Mouse (Mus musculus) kidney, postnatal 25 days (tissue): Measurements from ENCODE around the gene Npas2.

Source experiments
- DNase-seq, 2 experiments: peaks; one replicate each; pipeline ENCODE4 v3.0.0; 2021; ENCODE audit warnings: mixed read lengths in 2 of 2

Npas2 gene

DNA sequence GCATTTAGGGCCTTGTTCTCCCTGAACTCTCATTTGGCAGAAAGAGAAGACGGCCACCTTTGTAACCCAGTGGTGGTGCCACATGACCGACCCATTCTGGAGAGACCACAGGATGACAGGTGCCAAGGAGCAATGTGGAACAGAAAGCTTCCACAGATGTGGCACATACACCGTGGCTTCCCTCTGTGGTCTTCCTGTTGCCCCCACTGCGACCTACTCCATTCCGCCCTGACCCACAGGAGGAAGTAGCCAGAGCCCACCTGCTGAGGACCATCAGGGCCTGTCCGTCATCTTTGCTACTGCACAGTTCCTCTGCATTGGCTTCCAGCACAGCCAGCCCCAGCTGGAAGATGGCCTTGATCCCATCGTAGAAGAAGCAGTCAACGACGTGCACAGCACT lies 187.5 kb downstream of the Npas2 start:
- no peak for DNase-seq

DNA sequence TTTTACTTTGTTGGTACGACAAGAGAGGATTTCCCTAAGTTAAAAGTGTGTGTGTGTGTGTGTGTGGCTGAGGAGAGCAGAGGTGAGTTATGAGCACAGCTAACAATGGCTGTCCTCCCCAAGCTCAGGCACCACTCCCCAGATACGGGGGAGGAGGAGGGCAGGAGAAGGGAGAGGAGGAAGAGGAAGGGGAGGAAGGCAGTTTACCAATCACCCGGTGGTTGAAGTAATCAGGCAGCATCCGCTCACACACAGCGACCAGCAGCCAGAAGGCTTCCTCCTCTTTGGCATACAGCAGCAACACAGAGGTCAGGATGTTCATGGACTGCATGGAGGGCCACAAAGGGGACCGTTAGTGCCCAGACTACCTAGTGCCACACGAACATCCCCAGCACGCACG lies 191.4 kb downstream of the Npas2 start:
- no peak for DNase-seq

DNA sequence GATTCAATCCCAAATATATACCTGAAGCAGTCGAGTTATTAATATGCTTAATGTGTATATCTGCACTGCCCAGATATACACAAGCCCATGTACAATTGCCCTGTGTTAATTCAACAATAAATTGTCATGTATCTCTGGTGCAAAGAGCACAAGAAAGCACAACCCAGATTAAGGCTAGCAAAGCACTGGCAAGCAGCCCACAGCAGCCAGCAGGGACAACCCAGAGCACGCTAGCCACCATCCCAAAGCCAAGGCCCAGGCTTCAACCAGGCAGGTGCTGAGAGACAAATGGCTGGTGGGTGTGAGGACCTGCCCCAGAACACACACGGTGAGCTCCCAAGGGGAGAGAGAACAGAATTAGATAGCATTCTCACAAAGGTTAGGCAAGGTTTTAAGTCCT lies 192.9 kb downstream of the Npas2 start:
- DNase-seq, result no peak

DNA sequence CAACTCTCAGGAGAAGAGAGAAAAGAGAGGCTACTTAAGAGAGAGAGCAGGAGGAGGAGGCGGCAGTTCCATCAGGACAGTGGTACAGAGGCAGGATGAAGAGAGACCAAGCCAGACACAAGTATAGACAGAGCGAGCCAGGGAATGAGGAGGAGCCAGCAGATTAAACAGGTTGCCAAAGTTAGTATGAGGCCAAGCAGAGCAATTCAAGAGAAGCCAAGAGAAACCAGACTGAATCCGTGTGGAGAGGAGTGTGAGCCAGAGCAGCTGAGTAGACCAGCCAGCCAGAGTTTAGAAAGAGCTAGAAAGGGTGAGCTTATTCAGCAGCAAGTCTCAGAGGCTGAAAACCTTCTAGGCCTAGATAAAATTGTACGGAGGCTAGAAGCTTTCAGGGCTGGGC lies 194.0 kb downstream of the Npas2 start:
- DNase-seq, result no peak

DNA sequence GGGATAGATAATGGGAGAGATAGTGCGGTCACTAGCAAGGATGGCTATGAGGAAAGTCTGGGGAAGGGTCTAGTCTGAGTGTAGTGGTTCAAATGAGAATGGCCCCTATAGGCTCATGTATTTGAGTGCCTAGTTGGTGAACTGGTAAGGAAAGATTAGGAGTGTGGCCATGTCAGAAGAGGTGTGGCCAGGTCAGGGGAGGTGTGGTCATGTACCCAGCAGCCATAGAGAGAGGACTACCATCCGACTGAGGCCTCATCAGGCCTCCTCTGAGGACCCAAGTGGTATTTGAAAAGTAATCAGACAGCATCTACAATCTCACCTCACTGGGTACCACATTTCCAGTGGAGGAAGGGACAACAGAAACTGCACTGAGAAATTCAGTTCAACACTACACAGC lies 194.6 kb downstream of the Npas2 start:
- no peak for DNase-seq

DNA sequence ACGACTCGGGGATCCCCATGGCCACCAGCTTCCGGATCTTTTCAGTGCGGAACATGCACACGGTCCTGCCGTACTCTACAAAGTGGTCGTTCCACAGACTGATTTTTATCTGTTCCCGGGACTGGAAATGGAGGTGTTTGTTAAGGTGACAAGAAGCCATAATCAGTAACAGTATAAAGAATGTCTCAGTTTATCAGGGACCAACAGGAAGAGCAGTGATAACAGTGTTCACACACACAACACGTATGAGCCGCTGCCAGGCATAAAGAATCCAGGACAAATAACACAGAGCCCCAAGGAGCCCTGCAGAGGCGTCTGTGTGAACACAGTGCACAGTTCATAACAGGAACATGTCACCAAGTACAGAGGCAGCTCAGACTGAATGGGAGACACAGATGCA lies 195.8 kb downstream of the Npas2 start:
- no peak for DNase-seq

DNA sequence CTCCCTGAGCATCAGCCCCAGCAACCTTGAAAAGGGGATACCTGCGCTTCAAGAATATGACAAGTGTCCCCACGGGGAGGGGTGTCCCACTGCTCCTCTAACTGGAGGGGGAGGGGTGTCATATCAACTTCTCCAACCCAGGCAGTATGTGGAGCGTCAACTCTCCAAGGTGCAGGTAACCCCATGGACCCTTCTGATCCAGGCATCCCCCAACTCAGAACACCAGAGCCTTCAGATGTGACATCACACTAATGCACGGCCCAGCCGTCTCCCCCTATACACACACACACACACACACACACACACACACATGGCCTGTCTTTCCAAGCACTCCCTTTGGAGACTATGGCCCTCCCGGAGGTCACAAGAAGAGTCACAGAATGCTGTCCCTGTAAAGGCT lies 198.1 kb downstream of the Npas2 start:
- DNase-seq, result no peak

DNA sequence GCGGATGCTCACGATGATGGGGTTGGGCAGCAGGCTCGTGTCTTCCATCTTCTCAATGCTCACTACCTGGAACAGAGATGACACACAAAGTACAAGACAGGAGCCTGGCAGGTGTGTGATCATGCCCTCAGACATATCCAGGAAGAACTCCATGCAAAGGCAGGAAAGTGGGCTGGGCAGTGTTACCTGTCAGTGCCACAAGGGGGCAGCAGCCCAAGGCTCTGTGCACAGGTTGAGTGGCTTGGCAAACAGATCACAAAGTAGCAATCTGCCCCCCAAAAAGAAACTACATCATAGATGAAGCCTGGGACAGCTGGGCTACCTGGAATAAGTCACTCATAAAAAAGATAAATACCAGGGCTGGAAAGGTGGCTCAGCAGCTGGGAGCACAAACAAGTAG lies 198.7 kb downstream of the Npas2 start:
- peak; percentile 74 to 81 for DNase-seq

DNA sequence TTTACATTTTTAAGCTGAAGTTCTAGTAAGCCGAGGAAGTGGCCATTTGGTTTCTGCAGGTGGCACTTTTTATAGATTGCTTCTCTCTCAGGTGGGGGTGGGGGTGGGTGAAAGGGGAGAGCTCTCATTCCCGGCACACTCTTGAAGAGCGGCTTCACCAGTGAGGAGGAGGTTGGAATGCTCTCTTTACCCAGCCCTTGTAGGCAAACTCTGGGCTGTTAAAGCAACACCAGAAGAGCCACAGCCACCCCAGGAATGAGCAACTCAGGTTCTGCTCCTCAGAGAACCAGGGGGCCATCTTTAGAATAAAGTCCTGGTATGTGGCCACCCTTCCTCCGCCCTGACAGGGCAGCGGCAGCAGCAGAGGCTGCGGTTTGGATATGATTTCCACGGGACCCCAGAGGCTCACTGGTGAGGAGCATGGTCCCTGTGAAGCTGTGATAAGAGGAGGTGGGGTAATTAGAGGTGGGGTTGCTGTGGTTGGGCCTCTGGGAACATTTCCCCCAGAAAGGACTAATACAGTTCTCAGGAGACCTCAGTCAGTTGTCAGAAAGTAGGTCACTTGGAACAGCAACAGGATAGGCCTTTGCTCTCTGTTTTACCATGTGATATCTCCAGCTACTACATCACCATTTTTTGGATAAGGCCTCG lies 199.8 kb downstream of the Npas2 start:
- DNase-seq, result no peak

DNA sequence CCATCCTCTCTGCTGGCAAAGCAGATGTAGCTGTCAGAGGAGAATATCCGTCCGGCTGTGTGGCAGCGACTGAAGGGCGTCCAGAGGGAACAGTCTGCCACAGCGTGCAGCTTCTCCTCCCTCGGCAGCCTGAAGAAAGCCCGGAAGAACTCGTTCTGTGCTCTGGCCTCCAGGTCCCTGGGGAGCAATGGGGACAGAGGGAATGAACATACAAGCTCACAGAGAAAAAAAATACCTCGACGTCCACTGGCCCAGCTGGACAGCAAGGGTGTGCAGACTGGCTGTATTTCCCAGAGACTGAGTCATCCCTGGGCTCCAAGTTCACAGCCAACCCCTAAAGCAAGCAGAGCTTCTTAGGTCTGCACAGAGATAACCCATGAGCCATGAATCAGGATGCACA lies 200.6 kb downstream of the Npas2 start:
- peak; percentile 52 to 70 for DNase-seq

DNA sequence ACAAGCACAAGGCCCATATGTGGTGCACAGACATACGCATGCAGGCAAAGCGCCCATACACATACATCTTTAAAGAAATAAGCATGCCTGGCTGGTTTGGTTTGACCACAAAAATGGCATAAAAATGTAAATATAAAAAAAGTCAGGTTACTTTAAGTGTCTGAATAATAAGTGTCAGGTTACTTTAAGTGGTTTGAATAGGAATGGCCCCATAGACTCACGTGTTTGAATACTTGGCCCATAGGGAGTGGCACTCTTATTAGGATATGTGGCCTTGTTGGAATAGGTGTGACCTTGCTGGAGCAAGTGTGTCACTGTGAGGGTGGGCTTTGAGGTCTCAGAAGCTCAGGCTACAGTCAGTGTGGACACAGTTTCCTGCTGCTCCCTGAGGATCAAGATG lies 201.1 kb downstream of the Npas2 start:
- no peak for DNase-seq

DNA sequence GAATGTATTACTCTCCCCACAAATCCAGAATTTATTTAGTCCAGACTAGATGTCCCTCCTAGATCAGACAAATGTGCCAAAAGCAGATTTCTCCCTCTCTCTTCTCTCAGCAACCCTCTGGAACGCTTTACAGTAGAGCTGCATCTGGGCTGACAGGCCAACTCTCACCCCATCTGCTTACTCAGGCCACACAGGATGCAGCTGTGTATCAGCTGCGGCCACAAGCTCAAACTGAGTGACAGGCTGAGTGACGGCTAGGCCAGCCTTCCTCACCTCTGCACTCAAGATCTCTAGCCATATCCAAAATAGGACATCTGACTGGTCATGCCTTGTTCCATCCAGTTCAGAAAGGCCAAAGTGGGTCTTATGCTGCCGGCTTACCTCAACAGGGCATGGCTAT lies 202.8 kb downstream of the Npas2 start:
- DNase-seq, result no peak

DNA sequence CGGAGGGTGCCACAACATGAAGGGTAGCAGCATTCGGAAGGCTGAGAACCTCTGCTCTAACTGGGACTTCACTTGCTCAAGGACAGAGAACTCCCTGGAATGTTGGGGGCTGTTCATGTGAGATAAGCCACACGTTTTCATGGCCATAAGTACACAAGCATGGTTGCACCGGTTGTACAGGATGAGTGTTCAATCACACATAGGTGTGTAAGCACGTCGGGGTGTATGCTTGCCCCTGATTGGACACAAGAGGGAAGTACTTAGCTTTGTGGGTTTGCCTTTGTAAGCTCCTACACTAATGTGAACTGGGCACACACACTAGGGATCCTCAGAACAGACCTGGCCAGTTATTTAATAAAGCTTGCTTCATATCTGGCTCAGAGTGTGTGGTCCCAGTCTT lies 204.8 kb downstream of the Npas2 start:
- DNase-seq, result no peak

DNA sequence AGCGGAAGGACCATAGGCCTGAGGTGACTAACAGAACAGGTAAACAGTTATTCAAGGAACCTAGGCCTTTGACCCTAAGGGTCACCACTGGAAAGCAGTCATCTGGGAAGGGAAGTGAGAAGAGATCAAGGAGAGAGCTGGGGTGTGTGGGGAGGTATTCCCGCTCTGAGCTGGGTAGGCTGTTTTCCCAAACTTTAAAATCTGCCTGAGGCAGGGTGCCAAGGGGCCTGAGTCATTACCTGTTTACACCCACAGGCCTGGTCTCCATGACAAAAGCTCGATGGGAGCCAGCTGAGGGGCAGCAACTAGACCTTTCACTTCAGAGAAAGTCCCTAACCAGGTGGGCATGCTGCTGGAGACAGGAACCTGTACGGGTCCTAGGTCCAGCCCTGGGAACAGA lies 205.7 kb downstream of the Npas2 start:
- peak in 1 of 2 experiments; percentile 26 for DNase-seq

DNA sequence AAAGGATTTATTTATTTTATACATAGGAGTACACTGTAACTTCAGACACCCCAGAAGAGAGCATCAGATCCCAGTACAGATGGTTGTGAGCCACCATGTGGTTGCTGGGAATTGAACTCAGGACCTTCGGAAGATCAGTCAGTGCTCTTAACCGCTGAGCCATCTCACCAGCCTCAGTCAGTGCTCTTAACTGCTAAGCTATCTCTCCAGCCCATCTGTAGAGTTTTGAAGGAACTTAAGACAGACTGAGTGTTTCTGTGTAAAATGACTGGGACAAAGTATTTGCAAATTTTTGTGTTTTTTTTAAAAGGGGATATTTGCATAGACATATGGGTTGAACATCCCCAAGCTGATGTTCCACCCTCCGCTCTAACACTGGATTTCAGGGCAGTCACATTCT lies 206.6 kb downstream of the Npas2 start:
- no peak for DNase-seq

DNA sequence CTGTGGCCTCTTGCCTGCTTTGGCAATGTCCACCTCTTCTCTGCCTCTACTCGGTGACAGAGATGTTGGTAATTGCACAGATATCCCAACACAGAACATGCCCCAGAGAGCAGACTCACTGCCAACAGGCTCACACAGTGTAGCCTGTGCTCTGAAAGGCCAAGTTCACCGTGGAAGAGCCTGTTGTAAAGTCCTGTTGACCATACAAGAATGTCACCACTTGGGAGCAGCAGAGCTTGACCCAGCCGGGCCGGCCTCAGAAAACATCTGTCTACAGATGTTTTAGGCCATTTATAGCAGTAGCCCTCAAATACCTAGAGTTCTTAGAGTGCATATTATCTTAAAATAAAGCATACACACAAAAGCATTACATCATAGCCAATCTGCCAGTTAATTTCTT lies 213.6 kb downstream of the Npas2 start:
- peak in 1 of 2 experiments; percentile 36 for DNase-seq

DNA sequence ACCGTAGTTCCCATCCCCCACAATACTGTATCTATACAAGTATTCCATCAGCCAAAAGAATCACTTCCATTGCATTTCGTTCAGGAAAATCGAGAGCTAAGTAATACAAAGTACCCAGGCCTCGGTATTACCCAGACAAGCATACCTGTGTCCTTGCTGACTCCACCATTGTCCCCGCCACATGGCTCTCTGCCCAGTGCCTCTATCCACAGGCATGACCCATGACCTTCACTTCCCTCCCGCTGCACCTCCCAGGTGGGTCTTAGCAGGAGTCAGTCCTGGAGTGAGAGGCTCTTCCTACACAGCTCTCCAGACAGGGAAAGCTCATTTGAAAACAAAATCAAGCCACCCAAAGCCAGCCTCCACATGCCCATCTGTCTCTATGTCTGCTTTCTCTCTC lies 214.6 kb downstream of the Npas2 start:
- DNase-seq, result no peak

DNA sequence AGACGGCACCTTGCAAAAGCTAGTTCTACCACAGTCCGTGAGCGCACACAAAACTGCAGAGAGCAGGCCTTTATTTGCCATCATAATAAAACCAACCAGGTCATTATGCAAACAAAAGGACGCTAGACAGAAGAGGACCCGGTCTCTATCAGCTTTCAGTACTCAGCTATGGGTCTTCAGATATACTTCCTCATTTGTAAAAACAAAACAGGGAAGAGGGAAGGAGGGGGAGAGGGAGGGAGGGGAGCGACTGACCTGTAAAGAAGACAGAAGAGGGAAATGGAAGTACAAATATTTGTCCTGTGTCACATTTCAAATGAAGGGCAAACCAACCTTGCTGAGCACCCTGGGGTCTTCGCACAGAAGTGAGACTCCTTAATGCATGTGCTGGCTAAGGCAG lies 215.1 kb downstream of the Npas2 start:
- no peak for DNase-seq

DNA sequence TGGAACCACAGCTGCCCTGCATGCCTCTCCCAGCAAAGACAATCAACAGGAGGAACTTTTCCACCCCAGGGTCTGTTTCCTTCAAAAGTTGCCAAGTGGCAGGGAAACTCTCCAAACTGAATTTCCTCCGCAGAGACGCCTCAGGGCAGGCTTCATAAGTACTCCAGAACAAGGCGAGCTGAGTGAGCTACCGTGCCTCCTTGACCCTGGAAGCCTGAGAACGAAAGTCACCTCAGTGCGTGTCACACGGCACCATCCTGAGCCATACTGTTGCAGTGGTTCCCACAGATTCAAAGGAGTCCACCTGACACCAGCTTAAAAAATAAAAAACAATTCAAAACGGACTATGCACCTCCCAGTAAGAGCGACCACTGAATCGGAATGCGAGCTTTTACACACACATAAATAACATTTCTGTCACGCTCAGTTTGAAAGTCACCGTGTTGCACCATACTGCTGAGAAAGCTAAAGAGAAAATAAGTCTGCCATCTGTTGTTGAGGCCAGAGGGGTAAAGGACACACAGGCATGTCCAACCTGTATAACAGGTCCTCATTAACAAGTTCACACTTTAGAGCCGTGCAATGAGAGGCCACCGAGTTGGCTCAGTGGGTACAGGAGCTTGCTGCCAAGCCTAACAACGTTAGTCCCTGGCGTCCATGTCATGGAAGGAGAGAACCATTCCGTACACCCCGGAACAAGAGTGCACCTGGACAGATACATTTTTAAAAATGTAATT lies 216.7 kb downstream of the Npas2 start:
- DNase-seq, result peak; percentile 34 to 61
